17 mouse cellular contexts compared by ENCODE assay signal in genomic region chr8:25437178-25437577, GRCm38 (mm10).
"Had no signal": no experiment of that assay in that cellular context is flagged by ENCODE, and none has a peak within 500 bp of the region (broad histone marks: within the 10 kb centered on the region; RNA-seq: fewer than 3 reads in every experiment).

No protein-coding gene starts in this region.

- H3K4me3 ChIP-seq: liver, embryonic 15.5 days; lung, embryonic 15.5 days; midbrain, embryonic 10.5 days; midbrain, embryonic 12.5 days; myocyte; neural tube, embryonic 13.5 days; neural tube, embryonic 15.5 days; stomach, embryonic 15.5 days had no signal

- H3K27ac ChIP-seq: liver, embryonic 15.5 days; lung, embryonic 15.5 days; midbrain, embryonic 10.5 days; midbrain, embryonic 12.5 days; neural tube, embryonic 13.5 days; neural tube, embryonic 15.5 days; stomach, embryonic 15.5 days; stomach, postnatal 0 days had no signal

- DNase-seq: liver, postnatal 0 days; lung, adult 2 months; lung, postnatal 4 days; midbrain, embryonic 14.5 days; right cerebral cortex, postnatal 14 days; thymus, adult 2 months; thymus, postnatal 25 days; thymus, postnatal 4 days had no signal
